Mouse (Mus musculus): ENCODE measurements around the gene Tnfrsf21. TPM values are rescaled to one million over a fixed set of nuclear protein-coding genes. Genes with fewer than 3 reads are reported as not detected.

Tnfrsf21 gene
- polyA plus RNA-seq, 1 experiment, result 14.9 TPM

DNA sequence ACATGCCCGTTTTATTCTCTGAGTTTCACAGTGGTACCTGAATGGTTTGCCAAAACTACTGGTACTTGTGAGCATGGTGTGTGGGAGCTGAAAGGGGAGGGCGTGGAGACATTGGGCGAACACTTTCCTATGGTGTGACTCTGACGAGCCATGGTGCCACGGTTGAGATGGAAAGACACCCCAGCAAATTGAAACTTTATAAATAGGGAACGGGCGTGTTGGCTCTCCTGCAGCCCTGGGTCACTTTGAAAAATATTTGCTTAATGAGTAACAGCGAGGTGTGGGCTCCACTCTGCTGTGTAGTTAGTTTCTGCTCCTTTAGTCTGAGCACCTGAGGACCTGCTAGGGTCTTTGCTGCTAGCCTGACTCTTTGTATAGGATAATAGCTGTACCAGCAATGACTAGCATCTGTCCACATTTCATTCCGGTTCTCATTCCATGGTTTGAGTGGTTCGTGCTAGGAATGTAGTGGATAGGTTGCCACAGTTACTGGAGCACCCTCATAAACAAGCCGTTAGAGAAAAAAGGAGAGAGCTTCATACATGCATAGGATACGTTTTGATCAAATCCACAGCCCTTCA lies 7.4 kb downstream of the Tnfrsf21 start:
- 68% methylated on average over 12 of the region's 12 CpGs for WGBS
- DNase-seq (ENCODE audit: low read depth, low spot score), result no peak

GRCm38 (mm10) chr17:43024531-43024930 lies 8.2 kb downstream of the Tnfrsf21 start:
- 82% methylated on average over 3 of the region's 3 CpGs for WGBS
- no peak for DNase-seq (ENCODE audit: low read depth, low spot score)

DNA sequence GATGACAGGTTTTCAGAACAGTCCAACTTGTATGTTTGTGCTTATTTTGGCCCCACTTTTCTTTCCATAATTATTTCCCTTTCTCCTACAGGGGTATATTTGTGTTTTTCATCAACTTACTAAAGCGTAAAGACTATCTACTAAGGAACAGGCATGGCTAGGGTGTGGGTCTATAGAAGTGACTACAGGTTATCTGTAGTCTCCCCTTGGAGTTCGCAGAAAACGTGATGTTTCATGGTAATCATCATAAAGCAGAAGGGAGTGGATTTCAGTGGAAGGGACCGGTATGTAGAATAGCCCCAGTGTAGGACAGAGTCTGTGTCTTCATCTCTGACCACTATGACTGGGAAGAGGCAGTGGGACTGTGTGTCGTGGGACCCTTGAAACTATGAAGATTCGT lies 8.7 kb downstream of the Tnfrsf21 start:
- no peak for DNase-seq (ENCODE audit: low read depth, low spot score)
- WGBS, result 82% methylated on average over 6 of the region's 6 CpGs

- DNase-seq (ENCODE audit: low read depth, low spot score), result no peak
- 89% methylated on average over 22 of the region's 22 CpGs for WGBS
These were observed 9.7 kb downstream of the Tnfrsf21 start for GRCm38 (mm10) chr17:43025819-43026593.

- no peak for DNase-seq (ENCODE audit: low read depth, low spot score)
- WGBS, result 73% methylated on average over 4 of the region's 4 CpGs
These were observed 10.4 kb downstream of the Tnfrsf21 start for GRCm38 (mm10) chr17:43026708-43027107.

- 38% methylated on average over 3 of the region's 3 CpGs for WGBS
- DNase-seq (ENCODE audit: low read depth, low spot score), result peak; percentile 78
These were observed 13.2 kb downstream of the Tnfrsf21 start for GRCm38 (mm10) chr17:43029546-43029945.

- 85% methylated on average over 3 of the region's 3 CpGs for WGBS
- DNase-seq (ENCODE audit: low read depth, low spot score), result no peak
These were observed 13.9 kb downstream of the Tnfrsf21 start for GRCm38 (mm10) chr17:43030290-43030689.

DNA sequence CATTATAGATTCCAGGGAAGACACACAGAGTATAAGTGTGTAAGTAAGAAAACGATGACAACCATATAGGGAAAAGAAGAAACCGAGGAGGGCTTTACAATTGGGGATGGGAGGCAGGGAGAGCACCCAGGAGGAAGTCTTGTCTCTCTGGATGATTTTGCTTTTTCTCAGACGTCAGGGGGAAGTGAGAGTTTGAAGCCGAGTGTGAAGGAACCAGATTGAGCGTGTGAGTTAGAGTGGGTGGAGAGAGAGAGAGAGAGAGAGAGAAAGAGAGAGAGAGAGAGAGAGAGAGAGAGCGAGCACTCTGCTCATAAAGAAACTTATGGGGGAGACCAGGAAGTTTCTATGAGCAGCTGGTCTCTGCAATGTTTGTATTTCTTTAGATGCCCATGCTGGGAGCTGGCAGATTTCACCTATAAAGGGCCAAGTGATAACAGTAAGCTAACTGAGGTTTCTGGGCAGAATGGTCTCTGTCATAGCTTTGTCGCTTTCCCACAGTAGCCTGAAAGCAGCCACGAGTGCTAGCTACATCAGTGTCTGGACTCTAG lies 16.2 kb downstream of the Tnfrsf21 start:
- no peak for DNase-seq (ENCODE audit: low read depth, low spot score)
- WGBS, result 34% methylated on average over 8 of the region's 8 CpGs

DNA sequence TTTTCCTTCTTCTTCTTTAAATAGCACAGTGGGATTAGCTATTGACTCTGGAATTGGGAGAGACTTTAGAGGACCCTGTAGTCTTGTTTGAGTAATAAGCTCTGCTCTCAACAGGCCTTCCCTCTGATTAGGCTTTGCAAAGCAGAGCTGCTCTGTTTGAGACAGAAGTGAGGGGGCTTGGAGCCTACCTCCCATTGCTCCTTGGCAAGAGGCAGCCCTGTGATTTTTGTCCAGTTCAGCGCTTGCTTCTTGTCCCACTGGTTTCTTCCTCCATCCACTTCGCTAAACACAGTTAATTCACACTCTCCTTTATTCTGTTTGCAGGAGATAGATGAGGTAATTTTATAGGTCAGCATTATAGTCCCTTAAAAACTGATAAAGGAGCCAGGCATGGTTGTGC lies 19.0 kb downstream of the Tnfrsf21 start:
- WGBS, result 33% methylated on average over 2 of the region's 2 CpGs
- DNase-seq (ENCODE audit: low read depth, low spot score), result no peak

DNA sequence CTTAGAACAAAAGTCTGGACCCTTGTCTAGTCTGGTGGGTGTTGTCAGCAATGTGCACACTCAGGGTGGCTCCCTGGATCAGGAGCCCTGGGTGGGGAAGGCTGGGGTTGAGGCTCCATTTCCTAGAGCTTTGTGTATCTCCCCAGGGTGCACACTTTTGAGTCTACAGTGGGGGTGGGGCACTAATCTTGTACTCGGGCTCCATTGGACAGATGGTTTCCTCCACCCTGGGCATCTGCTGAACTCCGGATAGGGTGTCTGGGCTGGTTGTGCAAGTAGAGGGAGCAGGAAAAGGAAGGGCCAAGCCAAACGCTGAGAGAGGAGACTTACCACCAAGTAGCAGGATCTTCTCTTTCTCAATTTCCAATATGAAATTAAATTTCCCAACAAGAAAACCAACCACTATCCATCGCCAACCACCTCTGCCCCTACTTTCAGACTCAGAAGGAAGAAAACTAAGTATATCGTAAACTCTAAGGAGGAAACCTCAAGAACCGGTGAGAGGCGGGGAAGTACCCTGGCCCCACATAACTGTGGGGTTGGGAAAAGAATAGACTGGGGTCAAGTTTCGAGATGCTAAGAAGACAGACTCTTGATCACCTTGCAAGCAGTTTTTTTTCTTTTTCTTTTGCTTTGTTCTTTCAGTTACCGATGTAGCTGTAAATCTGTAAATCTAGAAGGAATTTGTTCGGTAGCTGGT lies 19.9 kb downstream of the Tnfrsf21 start:
- 59% methylated on average over 10 of the region's 10 CpGs for WGBS
- peak; percentile 53 for DNase-seq (ENCODE audit: low read depth, low spot score)

DNA sequence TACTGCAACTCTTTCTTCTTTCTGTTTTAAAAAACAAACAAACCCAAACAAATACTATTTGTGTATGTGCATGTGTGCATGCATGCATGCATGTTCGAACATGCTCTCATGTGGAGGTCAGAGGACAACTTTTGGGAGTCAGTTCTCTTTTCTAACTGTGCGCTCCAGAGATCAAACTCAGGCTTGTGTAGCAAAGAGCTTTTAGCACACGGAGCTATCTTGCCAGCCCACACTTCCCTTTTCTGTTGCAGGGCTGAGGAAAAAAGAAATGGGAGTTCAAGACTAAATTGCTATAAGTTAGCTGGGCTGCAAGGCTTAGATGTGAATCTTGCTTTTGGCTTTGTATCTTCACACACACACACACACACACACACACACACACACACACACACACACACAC lies 24.2 kb downstream of the Tnfrsf21 start:
- WGBS, result 78% methylated on average over 3 of the region's 3 CpGs
- no peak for DNase-seq (ENCODE audit: low read depth, low spot score)

GRCm38 (mm10) chr17:43050619-43051018 lies 34.3 kb downstream of the Tnfrsf21 start:
- WGBS, result 94% methylated on average over 2 of the region's 2 CpGs
- no peak for DNase-seq (ENCODE audit: low read depth, low spot score)

- 32% methylated on average over 1 of the region's 1 CpGs for WGBS
- DNase-seq (ENCODE audit: low read depth, low spot score), result no peak
These were observed 36.4 kb downstream of the Tnfrsf21 start for GRCm38 (mm10) chr17:43052791-43053190.

- WGBS, result 84% methylated on average over 10 of the region's 10 CpGs
- DNase-seq (ENCODE audit: low read depth, low spot score), result no peak
These were observed 37.6 kb downstream of the Tnfrsf21 start for GRCm38 (mm10) chr17:43053943-43054342.

DNA sequence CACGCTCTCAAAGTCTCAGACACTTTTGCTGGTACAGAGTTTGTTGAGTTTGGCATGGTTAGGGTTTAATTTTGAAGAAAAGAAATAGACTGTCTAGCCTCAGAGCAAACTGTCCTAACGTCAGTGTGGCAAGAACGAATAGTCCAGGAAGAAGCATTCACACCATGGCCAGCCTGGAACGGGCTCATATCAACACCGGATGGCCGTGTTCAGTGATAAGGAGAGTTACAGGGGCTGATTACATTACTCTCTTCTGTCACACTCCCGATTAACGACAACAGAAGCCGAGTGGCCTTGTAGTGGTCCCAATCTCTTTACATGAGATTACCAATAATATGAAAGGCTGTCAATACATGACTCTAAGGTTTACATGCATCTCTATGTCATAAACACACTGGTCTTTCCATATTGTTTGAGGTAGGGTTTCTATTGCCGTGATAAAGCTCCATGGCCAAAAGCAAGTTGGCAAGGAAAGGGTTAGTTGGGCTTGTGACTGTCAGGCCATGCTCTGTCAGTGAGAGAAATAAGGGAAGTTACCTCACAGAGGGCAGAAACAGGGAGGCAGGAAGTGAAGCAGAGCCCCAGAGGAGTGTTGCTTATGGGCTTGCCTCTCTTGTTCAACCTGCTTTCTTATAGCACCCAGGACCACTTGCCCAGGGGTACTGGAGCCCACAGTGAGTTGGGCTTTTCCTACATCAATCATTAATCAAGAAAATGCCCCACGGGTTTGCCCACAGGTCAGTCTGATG lies 42.1 kb downstream of the Tnfrsf21 start:
- no peak for DNase-seq (ENCODE audit: low read depth, low spot score)
- 85% methylated on average over 11 of the region's 11 CpGs for WGBS

- no peak for DNase-seq (ENCODE audit: low read depth, low spot score)
- 81% methylated on average over 6 of the region's 6 CpGs for WGBS
These were observed 48.4 kb downstream of the Tnfrsf21 start for GRCm38 (mm10) chr17:43064705-43065104.

DNA sequence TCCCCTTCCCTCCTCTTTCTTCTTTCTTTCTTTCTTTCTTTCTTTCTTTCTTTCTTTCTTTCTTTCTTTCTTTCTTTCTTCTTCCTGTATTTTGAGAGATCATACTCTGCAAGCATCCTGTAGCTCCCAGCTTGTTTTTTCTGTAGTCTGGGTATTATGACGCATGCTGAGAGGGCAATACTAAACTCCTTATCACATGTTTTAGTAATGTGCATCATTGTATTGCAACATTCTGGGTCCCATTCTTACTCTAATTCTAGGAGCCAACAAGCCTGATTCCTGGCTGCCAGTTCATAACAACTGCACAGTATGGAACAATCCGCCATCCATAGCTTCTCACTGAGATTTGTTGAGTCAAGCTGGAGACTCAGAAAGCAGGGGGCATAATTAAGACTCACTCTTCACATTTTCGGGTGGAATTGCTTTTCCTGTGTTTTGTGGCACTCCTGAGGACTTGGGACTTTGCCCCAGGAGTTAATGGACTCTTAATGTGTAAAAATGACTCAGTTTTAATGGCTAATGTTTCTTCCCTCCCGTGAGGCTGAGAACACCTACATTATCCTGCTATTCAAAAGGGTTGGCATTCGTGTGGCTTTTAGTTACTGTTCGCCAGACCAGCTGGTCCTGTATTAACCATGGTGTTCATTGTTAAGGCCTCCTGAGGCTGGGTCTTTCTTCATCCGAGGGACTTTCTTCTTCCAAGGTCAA lies 52.6 kb downstream of the Tnfrsf21 start:
- 51% methylated on average over 7 of the region's 7 CpGs for WGBS
- DNase-seq (ENCODE audit: low read depth, low spot score), result no peak

DNA sequence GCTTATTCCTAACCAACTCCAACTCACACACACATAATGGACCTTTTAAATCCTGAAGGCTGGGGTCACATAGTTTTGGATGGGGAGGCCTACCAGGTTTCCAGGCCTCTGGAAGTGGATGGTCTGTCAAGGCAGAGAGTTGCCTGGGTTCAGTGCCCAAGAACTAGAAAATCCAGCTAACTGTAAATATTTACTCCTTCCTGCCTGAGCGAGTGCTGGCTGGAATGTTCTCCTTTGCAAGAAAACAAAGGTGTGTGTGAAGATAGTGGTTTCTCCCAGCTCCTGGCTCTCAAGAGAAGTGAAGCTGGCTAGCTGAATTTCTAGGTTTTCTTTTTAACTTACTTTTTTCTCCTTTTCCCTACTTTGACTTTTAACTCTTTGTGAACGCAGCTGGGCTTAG lies 54.6 kb downstream of the Tnfrsf21 start:
- WGBS, result 38% methylated on average over 2 of the region's 2 CpGs
- no peak for DNase-seq (ENCODE audit: low read depth, low spot score)

DNA sequence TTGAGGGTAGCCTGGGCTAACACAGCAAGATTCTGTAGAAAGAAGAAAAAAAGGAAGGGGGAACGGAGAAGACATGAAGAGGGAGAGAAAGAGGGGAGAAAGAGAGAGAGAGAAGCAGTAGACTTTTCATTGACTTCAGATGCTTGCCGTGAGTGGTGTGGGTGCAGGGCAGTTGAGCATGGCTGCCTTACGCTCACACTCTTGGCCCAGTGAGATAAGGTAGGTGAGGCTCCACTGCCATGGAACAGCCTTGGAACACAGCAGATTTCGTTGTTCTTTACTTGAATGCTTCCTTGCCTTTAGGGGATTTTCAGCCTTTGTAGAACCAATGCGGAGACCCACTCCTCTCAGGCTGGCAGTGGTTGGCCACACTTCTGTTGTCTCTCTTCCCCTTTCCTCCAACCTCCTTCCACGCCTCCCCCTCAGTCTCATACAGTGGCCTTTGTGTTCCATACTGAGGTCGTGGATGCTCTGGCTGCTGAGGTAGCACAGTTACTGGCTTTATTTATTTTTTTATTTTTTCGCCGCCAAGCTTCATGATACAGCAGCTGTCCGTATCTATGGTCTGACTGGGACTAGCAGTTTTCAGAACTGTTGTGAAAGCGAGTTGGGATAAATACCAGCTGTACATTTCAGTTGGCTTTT lies 55.9 kb downstream of the Tnfrsf21 start:
- no peak for DNase-seq (ENCODE audit: low read depth, low spot score)
- WGBS, result 77% methylated on average over 11 of the region's 11 CpGs

Data from large intestine, adult 2 months (tissue).